Mouse (Mus musculus): Measurements from ENCODE around the gene Tbx4. TPM values are rescaled to one million over a fixed set of nuclear protein-coding genes. Genes with fewer than 3 reads are reported as not detected.

Gene Tbx4
- total RNA-seq (2021): not detected
- long read RNA-seq, experiment 1: 0 reads
- long read RNA-seq, experiment 2, partial matches to known transcripts: 0 of 1 reads
- long read RNA-seq, experiment 2, other reads (novel, unspliced or antisense): 1 of 1 reads

DNA sequence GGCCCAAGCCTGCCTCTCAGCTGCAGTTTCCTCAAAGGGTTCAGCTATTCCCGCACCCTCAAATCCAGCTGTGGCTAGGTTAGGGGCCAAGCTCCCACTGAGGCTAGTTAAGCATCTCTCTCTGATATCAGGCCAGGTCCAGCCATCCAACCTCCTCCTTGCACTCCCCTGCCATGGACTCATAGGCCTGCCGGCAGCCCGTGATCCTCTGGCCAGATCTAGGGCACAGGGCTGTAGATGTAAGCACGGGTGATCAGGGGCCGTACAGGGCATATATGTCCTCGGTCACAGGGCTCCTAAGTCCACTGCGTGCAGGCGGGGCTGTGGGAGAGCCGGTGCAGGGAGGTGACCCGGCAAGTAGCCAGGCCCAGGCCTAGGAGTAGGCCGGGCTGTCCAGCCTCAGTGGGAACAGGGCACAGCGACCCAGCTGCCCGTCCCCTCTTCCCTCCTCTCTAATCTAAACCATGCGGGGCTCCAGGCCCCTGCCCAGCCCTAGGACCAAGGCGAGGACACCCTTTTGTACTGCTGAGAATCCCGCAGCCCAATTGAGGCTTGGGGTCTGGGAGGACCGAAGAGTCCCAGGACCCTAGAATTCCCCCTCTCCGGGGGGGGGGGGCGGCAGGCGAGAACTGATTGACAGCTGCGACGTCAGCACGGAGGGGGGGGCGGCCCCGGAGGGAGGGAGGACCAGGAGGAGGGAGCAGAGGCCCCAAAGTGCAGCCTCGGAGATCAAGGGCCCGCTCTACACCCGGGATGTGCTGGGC lies at the start of gene Tbx4:
Gene Tbx4, plus strand, starts transcription at position 758 of the 764 bp plus-strand sequence.
- no peak for DNase-seq (ENCODE audit: low spot score in 2 of 2)

DNA sequence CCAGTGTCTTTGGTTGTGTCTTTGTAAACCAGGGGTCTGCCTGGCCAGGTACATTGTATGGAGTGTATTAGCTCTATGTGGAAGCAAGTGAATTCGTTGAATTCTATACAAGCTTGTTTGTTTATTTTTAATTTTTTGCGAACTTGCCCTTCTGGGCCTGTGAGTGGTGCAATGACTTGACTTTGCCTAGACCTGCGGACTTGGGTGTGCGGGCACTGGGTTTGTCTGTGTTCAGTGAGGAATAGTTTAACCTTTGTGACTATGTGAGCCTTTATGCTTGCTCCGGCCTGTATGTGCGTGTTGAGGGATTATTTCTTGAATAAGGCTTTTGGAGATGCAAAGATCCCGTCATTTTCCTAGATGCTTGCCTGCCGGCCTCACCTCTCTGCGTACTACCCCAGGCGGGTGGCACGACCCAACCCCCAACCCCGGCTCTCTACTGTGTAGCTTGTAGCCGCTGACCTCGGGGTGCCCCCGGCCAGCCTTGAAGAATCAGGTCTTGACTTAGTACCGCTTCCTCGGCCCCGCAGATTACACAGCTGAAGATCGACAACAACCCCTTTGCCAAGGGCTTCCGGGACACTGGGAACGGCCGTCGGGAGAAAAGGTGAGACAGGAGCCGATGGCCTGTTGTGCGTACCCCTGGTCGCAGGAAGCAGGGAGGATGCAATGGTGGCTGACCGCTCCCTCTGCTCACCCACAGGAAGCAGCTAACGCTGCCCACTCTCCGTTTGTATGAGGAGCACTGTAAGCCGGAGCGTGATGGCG lies 49.5 kb upstream of the Tbx4 start:
- no peak for DNase-seq (ENCODE audit: low spot score in 2 of 2)

DNA sequence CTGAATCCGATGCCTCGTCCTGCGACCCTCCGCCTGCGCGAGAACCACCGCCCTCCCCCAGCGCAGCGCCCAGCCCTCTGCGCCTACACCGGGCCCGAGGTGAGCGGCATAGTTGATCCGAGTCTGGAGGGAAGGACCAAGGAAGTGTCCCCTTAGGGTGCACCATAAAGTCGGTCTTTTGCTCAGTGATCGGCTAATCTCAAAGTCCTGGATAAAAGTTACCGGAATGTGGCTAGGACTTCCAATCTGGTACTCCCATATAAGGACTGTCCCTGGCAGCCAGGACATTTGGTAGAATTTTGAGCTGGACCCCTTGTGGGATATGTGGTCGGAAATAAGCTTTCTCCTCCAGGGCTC lies 49.0 kb upstream of the Tbx4 start:
- no peak for DNase-seq (ENCODE audit: low spot score in 2 of 2)

DNA sequence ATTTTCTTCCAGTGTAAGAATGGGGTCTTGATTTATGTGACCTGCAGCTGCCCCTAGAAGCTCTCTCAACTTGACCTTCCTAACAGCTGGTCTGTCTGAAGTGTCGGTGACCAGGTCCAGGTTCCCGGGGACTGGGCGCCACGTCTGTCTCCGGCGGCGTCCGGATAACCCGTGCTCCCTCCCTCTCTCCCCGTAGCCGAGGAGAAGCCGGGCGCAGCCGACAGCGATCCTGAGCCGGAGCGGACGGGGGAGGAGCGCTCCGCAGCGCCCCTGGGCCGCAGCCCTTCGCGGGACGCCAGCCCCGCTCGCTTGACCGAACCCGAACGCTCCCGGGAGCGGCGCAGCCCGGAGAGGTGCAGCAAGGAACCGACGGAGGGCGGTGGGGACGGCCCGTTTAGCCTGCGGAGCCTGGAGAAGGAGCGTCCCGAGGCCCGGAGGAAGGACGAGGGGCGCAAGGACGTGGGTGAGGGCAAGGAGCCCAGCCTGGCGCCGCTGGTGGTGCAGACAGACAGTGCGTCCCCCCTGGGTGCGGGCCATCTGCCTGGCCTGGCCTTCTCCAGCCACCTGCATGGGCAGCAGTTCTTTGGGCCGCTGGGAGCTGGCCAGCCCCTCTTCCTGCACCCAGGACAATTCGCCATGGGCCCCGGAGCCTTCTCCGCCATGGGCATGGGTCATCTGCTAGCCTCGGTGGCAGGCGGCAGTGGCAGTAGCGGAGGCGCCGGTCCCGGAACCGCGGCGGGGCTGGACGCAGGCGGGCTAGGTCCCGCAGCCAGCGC lies 48.4 kb upstream of the Tbx4 start:
- DNase-seq (ENCODE audit: low spot score in 2 of 2): no peak

DNA sequence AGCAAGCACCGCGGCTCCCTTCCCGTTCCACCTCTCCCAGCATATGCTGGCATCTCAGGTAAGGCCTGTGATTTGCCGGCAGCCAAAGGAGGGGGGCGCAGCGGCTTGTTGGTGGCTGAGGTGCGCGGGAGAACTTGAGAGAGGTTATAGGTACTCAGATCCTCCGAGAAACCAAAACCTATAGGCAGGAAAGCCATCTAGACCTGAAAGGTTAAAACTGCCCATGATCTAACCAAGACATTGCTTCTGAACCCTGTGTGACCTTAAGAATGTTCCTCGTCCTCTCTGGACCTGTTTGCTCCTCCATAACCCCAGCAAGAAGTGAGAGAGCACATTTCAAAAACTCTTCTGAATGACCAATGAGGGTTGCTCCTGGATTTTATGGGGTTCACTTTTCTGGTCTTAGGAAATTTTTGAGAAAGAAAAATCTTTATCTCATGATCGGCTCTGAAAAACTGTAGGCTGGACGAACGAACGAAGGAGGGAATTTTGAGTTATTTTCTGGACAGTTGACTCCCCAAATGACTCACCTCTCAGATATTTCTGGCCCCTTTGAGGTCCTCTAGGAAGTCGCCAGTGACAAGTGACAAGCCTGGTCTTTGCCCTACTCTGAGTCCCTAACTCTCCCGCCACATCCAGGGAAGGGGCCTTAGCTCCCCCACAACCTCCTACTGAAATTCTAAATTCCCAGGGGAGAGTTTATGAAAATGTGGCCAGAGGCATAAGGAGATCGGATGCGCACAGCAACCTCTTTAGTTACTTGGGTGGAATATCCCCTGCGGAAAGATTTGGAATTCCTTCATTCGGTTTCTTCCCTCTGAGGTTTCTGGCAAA lies 47.6 kb upstream of the Tbx4 start:
- DNase-seq (ENCODE audit: low spot score in 2 of 2): no peak

DNA sequence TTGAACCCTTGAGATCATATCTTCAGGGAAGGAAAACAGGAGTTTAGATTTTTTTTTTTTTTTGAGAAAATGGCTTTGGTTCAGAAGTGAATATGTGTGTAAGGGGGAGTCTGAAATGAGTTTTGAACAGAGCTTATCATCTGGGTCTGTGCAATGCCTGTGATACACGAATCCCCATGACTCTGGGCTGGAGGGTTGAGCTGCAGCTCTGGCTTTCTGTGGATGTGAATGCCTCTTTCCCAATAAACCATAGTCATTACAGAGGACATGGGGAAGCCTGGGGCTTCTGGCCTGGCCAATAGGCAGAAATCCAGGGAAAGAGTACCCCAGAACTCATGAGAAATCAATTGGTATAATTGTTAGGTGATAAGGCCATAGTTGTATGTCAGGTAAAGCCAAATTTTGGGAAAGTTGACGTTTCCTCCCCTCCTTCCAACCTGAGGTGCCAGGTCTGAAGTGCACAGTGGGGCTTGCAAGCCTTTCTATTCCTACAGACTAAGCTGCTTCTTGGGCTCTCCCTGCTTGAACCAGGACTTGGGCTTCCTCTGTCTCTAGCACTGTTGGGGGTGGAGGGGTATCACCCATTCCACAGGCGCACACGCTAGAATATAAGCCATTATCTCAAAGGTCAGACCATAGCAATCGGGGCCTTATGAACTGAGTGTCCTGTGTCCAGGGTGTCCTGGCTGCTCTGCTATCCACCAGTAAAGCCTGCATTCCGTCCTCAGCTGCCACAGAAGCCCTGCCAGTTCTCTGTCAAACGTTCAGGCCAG lies 46.8 kb upstream of the Tbx4 start:
- no peak for DNase-seq (ENCODE audit: low spot score in 2 of 2)

DNA sequence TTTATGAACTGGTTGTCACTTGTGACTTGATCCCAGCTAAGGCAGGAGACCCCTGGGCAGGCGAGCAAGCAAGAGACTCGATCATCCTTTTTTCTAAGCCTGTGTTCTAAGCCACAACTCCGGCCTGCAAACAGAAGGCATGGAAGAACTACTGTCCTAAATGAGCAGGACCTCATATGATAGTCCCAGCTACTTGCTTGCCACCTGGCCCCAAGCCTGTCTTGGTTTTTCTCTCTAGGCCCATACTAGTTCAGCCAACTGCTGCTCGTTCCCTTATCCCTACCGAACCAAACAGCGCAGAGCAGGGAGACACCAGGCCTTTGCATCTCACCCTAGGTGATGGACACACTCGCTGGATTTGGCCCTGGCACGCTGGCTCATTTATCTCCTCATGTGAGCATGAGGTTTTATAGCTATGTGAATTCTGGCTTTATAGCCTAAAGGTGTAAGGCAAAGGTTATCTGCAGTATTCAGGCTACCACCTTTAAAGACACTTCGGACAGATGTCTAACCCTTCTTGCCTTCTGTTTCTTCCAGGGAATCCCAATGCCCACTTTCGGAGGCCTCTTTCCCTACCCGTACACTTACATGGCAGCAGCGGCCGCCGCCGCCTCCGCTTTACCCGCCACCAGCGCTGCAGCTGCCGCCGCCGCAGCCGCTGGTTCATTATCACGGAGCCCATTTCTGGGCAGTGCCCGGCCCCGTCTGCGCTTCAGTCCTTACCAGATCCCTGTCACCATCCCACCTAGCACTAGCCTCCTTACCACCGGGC lies 46.0 kb upstream of the Tbx4 start:
- DNase-seq (ENCODE audit: low spot score in 2 of 2): peak in 1 of 2 experiments; percentile 24

DNA sequence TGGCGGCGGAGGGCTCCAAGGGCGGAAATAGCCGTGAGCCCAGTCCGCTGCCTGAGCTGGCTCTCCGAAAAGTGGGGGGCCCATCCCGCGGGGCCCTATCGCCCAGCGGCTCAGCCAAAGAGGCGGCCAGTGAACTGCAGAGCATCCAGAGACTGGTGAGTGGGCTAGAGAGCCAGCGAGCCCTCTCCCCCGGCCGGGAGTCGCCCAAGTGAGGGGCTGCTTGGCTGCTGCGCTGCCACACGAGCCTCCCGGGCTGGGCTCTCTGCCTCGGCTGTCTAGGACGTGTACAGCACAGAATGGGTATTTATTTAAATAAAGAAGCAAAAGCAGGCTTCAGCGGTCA lies 45.4 kb upstream of the Tbx4 start:
- DNase-seq (ENCODE audit: low spot score in 2 of 2): peak in 1 of 2 experiments; percentile 33

DNA sequence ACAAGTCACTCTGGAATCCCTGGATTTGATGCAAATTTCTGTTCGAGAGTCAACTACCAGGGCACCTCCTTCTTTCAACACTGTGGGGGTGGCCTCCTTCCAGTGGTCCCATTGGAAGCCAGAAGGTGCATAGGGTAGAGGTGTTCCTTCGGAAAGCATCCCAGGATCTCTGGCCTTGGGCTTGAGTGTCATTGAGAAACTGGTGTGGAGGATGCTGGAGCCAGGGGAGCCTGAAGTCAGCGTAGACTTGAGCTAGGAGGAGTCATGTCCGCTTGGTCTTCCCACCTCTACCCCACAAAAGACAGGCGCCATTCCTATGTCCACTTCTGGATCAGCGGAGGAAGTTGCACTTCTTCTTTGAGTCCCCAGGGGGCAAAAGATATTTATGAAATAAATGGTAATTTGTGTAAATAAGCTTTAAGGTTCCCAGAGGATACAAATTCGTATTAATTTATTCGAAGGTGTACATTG lies 45.0 kb upstream of the Tbx4 start:
- DNase-seq (ENCODE audit: low spot score in 2 of 2): peak in 1 of 2 experiments; percentile 22

DNA sequence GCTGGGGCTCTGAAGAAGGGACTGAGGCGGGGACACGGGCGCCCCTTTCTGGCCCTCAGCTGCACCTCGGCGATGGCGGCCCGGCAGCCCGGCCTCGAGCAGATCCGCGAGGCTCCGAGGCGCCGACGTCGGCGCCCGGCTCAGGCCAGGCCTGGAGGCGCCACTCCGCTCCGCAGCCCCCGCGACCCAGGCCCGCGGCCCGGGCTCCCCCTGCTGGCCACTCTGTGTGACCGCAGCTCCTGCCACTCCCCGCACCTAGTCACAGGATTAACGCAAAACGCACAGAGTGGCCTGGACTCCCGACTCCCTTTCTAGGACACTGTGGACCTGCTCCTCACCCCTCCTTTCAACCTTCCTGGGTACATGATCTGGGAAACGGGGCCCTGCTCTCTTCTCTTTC lies 44.2 kb upstream of the Tbx4 start:
- peak; percentile 77 to 84 for DNase-seq (ENCODE audit: low spot score in 2 of 2)

DNA sequence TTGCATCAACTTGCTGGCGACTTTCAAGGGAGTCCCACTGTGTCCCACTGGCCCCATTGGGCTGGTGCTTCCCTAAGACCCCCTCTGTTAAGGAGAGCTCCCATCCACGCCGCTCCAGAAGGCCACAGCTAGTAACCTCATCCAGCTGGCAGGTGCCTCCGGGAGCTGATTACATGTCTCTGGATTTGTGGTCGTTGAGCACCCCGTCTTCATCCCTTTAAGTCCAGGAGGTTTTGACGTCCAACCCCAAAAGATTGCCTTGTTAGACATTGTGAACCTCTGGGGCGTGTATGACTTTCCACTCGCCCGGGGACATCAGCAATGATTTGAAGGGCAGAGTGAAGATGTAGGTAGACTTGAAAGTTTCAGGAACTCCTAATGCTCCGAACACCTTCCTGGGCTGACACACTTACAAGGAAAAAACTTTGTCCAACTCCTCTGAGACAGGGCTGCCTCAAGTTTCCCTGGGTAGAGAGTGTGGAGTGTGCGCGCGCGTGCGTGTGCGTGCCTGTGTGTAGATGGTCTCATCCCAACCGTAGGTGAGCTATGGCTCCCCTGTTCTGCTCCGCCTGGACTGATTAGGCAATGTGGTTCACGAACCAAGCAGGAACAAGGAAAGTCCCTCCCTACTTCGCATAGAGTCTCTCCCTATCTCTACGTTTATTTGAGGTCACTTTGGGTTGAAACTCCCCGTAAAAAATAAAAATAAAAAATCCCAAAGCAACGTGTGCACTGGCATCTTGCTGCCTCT lies 43.5 kb upstream of the Tbx4 start:
- peak in 1 of 2 experiments; percentile 23 for DNase-seq (ENCODE audit: low spot score in 2 of 2)

DNA sequence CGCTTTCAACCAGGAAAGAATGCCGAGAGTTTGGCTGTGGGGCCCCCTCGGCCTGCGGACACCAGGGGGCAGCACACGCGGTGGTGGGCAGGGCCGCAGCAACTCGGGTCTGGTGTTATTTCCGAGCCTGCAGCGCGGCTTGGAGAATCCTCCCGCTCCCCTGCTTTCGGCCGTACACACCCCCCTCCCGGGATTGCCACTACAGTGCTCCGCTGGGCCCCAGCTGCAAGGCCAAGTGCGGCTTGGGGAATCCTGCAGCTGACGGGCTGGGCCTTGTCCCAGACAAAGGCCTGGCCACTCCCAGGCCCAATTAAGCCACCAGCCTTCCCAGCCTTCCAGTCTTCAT lies 42.9 kb upstream of the Tbx4 start:
- DNase-seq (ENCODE audit: low spot score in 2 of 2): peak; percentile 77 to 79

DNA sequence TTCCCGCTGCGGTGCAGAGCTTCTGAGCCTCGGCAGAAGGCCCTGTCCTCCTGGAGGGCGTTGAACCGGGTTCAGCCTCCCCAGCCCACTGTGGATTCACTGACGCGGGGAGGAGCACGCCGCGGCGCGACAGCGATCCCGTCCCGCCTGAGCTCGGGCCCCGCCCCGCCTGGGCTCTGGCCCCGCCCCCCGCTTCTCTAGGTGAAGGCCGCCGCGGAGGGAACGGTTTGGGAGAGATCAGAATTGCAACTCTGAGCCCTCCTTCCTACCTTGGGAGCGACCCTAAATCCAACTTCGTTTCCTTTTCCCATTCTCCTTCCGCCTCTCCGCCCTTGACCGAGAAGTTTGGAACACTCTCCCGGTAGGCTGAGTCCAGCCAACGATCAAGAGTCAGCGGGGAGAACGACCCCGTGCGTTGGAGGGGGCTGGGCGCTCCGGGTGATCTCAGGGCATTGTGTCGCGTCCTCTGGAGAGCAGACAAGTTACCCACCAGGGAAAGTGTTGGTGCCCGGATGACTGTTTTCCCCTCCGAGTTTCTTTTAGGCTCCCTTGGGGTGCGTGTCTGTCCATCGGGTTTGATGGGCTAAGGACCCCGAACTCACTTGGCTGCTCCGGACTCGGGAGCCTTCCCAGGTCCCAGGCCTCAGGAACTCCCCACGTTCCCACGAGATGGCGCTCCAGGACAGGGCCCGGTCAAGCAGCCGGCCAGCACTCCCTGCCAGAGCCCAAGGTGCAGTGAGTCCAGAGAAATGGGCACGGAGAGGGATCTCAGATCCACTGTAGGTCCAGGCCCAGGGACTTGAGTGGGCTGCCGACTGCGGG lies 41.9 kb upstream of the Tbx4 start:
- DNase-seq (ENCODE audit: low spot score in 2 of 2): peak; percentile 94 to 95

DNA sequence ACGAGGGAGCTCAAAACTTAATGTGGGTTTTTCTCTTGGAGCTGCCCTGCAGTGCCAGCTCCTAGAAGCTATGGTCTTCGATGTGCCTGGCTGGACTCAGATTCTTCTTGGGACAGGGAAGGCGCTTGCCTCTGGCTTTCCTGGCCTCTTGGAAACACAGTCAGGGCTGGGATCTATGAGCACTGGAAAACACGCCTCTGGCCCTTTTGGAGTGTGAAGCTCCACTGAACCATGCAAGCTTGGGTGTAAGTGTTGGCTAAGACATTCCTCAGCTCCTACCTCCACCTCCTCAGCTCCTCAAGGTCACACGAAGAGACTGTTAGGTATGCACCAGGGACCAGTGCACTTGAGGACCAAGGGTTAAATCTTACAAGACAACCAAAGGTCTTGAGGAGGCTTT lies 41.3 kb upstream of the Tbx4 start:
- no peak for DNase-seq (ENCODE audit: low spot score in 2 of 2)

DNA sequence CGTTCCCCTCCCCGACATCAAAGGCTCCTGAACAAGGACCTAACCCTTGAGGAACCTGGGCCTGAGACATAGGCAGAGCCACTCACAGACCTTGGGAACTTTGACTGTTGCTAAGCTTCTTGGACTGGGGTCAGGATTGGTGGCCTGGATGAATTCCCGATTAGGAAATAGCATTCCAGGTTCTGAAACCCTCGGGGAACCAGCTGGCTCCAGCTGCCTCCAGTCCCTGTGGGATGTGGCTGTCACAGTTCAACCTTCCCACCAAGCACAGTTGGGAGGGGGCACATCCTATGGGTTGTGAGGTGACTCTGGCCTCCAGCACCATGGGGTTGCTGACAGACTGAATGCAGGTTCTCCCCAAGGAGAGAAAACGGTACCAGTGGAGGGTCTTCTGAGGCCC lies 40.3 kb upstream of the Tbx4 start:
- DNase-seq (ENCODE audit: low spot score in 2 of 2): no peak

DNA sequence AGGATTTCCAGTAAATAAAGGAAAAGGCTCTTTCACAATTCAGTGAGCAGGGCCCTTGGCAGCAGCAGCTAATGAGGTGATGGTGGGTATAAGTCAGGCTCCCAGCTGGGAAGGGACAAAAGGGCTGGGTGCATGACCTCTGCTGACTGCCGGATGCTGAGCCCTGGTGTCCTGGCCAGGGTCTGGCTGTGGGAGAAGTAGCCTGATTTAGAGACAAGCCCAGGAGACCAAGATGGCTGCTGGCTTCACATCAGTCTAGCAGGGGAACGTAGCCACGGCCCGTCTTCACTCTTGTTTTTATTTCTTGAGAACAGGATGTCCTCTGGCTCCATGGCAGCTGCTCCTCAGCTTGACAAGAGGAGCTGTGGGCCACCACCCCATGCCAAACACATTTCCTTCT lies 39.7 kb upstream of the Tbx4 start:
- DNase-seq (ENCODE audit: low spot score in 2 of 2): no peak

DNA sequence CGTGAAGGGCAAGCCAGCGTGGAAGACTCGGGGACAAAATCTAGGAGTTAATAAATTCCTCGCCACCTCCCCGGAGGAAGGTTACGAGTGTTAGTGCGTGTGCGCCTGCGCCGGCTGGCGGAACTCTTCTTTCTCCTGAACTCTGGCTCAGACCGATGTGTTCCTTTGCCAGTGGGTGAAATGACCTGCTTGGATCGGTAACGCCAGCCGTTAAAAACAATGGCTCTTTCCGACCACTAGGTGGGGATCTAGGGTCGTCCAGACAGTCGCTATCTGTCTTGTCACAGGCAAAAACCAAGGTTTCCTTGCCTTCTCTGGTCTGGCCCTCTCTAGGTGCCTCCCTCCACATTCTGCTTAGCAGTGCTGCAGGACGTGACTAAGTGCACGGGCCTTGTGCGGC lies 37.2 kb upstream of the Tbx4 start:
- peak in 1 of 2 experiments; percentile 60 for DNase-seq (ENCODE audit: low spot score in 2 of 2)

DNA sequence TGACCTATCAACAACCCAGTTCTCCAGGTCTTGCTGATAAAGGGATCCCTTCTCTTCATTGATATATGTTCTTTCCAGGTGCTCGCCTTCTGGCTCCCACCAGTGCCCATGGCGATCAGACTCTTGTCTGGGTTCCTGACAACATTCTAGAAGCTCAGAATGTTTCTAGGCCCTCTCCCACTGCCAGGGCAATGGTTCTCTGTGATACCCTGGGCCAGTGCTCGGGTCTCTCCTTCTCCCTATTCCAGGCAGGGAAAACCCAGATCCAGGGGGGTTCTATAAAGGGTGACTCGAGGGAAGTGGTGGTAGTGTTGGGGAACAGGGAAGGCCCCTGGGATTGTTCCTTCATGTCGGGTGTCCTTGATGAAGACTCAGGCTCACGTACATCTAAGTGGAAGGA lies 36.0 kb upstream of the Tbx4 start, which contains the start of gene Gm11444:
Gene Gm11444, minus strand, starts transcription at position 101 of the 400 bp plus-strand sequence.
- DNase-seq (ENCODE audit: low spot score in 2 of 2): no peak

Measured in adrenal gland, adult 18-20 months (tissue).